Mouse (Mus musculus) C2C12 (cell line): Measurements from ENCODE around the gene Gtf2e1.

Source experiments
- CEBPB ChIP-seq: IDR thresholded peaks from one replicate; pipeline ENCODE4 v1.6.1; 2011; ENCODE audit warnings: low read depth, mild to moderate bottlenecking, control low read depth, moderate library complexity
- CTCF ChIP-seq: IDR thresholded peaks from one replicate; pipeline ENCODE4 v1.5.1; 2011; ENCODE audit not compliant: control insufficient read depth, insufficient read depth, insufficient read length
- FOSL1 ChIP-seq: IDR thresholded peaks from one replicate; pipeline ENCODE4 v1.8.0; 2011; ENCODE audit warnings: mild to moderate bottlenecking, low read length; ENCODE audit not compliant: poor library complexity, insufficient read depth, severe bottlenecking
- MAX ChIP-seq: IDR thresholded peaks from one replicate; pipeline ENCODE4 v1.6.1; 2011; ENCODE audit warnings: mild to moderate bottlenecking, control low read depth
- MYOD1 ChIP-seq: IDR thresholded peaks from one replicate; pipeline ENCODE4 v1.6.1; 2011; ENCODE audit warnings: low read depth; ENCODE audit not compliant: control insufficient read depth, insufficient read length
- MYOG ChIP-seq: IDR thresholded peaks from one replicate; pipeline ENCODE4 v1.6.1; 2011; ENCODE audit not compliant: control insufficient read depth, insufficient read length; ENCODE audit errors: extremely low read depth
- USF1 ChIP-seq: IDR thresholded peaks from one replicate; pipeline ENCODE4 v1.6.1; 2011; ENCODE audit warnings: low read depth, mild to moderate bottlenecking, control low read depth, moderate library complexity

- TF ChIP-seq CTCF (no peak), MYOG (no peak), USF1 (no peak), FOSL1 (no peak), CEBPB (no peak), MAX (no peak), MYOD1 (no peak)
Measured at GRCm38 (mm10) chr16:37522100-37522697, 17.4 kb downstream of the Gtf2e1 start.
